Mouse (Mus musculus) erythroblast, embryonic 14.5 days (primary cell): ENCODE measurements around the gene Slc4a11. TPM values are rescaled to one million over a fixed set of nuclear protein-coding genes. Genes with fewer than 3 reads are reported as not detected.

Source experiments
- H3K27me3 ChIP-seq: 2 replicates; pipeline ENCODE4 v1.6.1; 2012; ENCODE audit warnings: inconsistent platforms; ENCODE audit not compliant: control insufficient read depth
- H3K36me3 ChIP-seq: 2 replicates; pipeline ENCODE4 v1.6.1; 2012; ENCODE audit warnings: mild to moderate bottlenecking, inconsistent platforms; ENCODE audit not compliant: control insufficient read depth
- H3K4me1 ChIP-seq: 2 replicates; pipeline ENCODE4 v1.6.1; 2012; ENCODE audit warnings: inconsistent platforms; ENCODE audit not compliant: control insufficient read depth
- H3K4me3 ChIP-seq: replicated peaks from 2 replicates; pipeline ENCODE3; 2012; ENCODE audit warnings: moderate library complexity, mild to moderate bottlenecking, inconsistent platforms
- H3K9me3 ChIP-seq: 2 replicates; pipeline ENCODE4 v1.6.1; 2012; ENCODE audit warnings: low read length, inconsistent platforms, mixed read lengths; ENCODE audit not compliant: control insufficient read depth
- GATA1 ChIP-seq: IDR thresholded peaks from 2 replicates; pipeline ENCODE4 v1.6.1; 2012; ENCODE audit warnings: low read length, inconsistent platforms, mixed read lengths
- TAL1 ChIP-seq: IDR thresholded peaks from 3 replicates; pipeline ENCODE4 v1.6.1; 2012; ENCODE audit warnings: low read length, inconsistent platforms, mixed read lengths
- polyA plus RNA-seq: library from polyadenylated mRNA; stranded (reverse); fragments of >175 nt; gene quantifications from 2 replicates; pipeline ENCODE4 v1.2.3, GENCODE M21; 2012

The Slc4a11 gene
- polyA plus RNA-seq, 1 experiment: not detected

DNA sequence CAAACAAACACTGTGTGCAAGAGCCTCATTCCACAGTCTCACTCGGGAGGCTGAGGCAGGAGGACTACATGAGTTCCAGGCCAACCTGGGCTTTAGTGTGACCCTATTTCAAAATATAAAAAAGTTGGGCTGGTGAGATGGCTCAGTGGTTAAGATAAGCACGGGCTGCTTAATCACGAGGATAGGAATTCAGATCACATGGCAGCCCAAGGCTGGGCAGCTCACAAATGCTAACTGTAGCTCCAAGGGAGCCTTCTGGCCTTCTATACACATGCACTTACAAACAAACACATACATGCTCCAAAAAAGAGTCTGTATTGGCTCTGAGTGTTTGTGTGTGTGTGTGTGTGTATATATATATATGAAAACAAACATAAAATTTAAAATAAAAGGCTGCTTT is 3.8 kb downstream of the Slc4a11 start:
- no peak overlapping the region for H3K4me3 ChIP-seq
- TF ChIP-seq TAL1 (no peak), GATA1 (no peak)
- no peaks in the 10 kb centered on the region; the same call in 1 of the 2 replicates for H3K9me3 ChIP-seq
- H3K36me3 ChIP-seq: no peaks in the 10 kb centered on the region
- peaks cover 17% of the 10 kb centered on the region for H3K4me1 ChIP-seq
- H3K27me3 ChIP-seq: peaks cover 40% of the 10 kb centered on the region

GRCm38 (mm10) chr2:130689011-130689410 is 8.3 kb downstream of the Slc4a11 start:
- Histone ChIP-seq H3K27me3 (no peaks in the 10 kb centered on the region), H3K4me1 (peaks cover 5% of the 10 kb centered on the region), H3K9me3 (no peaks in the 10 kb centered on the region), H3K36me3 (peaks cover 12% of the 10 kb centered on the region), H3K4me3 (no peak overlapping the region)
- TF ChIP-seq GATA1 (no peak), TAL1 (no peak)

DNA sequence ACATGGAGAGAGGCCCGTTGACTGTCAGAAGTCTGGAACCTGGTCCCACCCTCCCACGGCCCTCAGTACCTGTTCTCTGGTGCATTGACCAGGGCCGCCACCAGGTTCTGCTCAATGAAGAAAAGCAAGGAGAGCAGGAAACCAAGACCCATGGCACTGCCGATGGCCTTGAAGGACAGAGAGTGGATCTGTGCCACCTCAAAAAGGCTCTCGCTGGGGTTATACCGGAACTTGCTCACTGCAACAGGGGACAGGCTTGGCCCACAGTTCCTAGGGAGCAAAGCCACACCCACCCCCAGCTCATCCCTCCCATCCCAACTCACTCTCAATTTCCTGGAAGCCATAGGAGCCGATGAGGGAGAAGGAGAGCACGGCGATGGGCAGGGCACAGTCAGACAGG is 11.9 kb downstream of the Slc4a11 start:
- no peak for TF ChIP-seq TAL1
- no peak for TF ChIP-seq GATA1
- no peaks in the 10 kb centered on the region for H3K9me3 ChIP-seq
- H3K27me3 ChIP-seq: no peaks in the 10 kb centered on the region
- H3K4me1 ChIP-seq: peaks cover under 1% of the 10 kb centered on the region; the same call in 1 of the 2 replicates
- peaks cover 48% of the 10 kb centered on the region for H3K36me3 ChIP-seq
- no peak overlapping the region for H3K4me3 ChIP-seq

GRCm38 (mm10) chr2:130681531-130681930 is 15.8 kb downstream of the Slc4a11 start:
- Histone ChIP-seq H3K27me3 (no peaks in the 10 kb centered on the region), H3K4me3 (no peak overlapping the region), H3K4me1 (no peaks in the 10 kb centered on the region), H3K36me3 (peaks cover 87% of the 10 kb centered on the region), H3K9me3 (no peaks in the 10 kb centered on the region)
- TF ChIP-seq TAL1: no peak

DNA sequence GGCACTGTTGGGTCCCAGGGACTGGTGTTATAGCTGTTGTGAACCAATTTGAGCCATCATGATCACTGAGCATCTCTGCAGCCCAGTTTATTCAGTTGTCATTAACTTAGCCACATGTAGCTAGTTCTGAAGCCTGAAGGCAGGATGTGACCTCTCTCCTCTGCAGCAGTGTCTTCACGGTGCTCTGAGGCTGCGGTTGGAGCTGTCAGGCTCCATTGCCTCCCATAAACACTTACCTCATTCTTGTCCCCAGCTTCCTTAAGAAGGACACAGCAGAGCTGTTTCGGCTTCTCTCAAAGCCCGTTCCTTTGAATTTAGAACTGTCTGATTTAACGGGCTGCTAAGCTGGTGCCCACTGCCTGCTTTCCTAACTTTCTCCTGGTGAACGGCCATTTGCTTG is 17.4 kb downstream of the Slc4a11 start:
- no peaks in the 10 kb centered on the region for H3K4me1 ChIP-seq
- TF ChIP-seq GATA1 (no peak), TAL1 (no peak)
- no peaks in the 10 kb centered on the region for H3K9me3 ChIP-seq
- H3K36me3 ChIP-seq: peaks cover 100% of the 10 kb centered on the region
- no peaks in the 10 kb centered on the region for H3K27me3 ChIP-seq
- no peak overlapping the region for H3K4me3 ChIP-seq

- no peaks in the 10 kb centered on the region for H3K27me3 ChIP-seq
- peaks cover 99% of the 10 kb centered on the region for H3K36me3 ChIP-seq
- no peak overlapping the region for H3K4me3 ChIP-seq
- TF ChIP-seq TAL1 (no peak), GATA1 (no peak)
- H3K9me3 ChIP-seq: no peaks in the 10 kb centered on the region
- no peaks in the 10 kb centered on the region for H3K4me1 ChIP-seq
These were observed 18.2 kb downstream of the Slc4a11 start for GRCm38 (mm10) chr2:130679154-130679553.

DNA sequence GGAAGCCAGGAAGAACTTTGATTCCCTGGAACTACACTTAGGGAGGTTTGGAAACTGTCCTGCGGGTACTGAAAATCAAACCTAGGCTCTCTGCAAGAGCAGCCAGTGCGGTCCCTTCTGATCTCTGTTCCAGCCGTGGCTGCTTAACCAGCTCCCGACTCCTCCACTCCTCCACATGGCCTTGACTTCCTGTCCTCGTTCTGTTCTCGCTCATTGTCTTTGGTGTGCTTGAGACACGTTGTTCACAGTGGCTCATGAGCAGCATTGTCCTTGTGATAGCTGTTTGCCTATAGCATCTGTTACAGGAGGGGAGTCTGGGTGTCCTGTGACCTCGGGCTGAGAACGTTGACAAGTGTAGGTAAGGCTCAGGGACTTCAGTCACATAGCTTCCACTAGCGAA is 20.1 kb downstream of the Slc4a11 start:
- TF ChIP-seq GATA1 (no peak), TAL1 (no peak)
- Histone ChIP-seq H3K27me3 (no peaks in the 10 kb centered on the region), H3K9me3 (no peaks in the 10 kb centered on the region), H3K4me1 (no peaks in the 10 kb centered on the region), H3K4me3 (no peak overlapping the region), H3K36me3 (peaks cover 98% of the 10 kb centered on the region)

GRCm38 (mm10) chr2:130667559-130667958 is 29.8 kb downstream of the Slc4a11 start, which contains the start of gene Itpa:
Gene Itpa (plus strand): TSS chr2:130667610.
- peaks cover 41% of the 10 kb centered on the region for H3K36me3 ChIP-seq

DNA sequence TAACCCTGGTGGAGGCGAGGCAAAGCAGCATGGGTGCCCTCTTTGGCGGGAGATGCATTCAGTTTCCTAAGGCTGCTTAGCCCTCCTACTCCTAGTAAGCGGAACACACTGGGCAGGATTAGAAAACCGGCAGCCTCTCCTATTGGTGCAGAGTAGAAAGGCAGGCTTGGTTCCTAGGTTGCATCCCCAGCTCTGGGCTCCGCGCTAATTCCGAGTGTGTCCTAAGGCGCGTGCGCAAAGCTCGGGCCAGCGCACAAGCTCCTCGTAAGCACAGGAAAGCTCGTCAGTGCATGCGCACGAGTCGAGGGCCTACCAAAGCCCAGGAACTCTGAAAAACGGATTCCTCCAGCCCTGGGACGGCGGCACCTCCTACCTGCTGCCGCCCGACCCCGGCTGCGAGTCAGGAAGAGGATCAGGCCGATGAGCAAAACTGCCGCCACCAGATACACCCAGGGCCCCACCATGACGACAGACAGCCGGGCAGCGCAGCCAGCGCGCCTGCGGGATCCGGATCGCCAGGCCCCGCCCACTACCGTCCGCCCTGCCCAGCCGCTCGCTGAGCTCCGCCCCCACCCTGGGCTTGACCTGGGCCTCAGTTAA is 33.1 kb downstream of the Slc4a11 start, which contains the start of gene Ddrgk1:
Gene Ddrgk1 (minus strand): TSS at position 558 of the 600 bp plus-strand sequence.
- H3K9me3 ChIP-seq: no peaks in the 10 kb centered on the region
- peaks cover 43% of the 10 kb centered on the region for H3K36me3 ChIP-seq
- TF ChIP-seq TAL1 (no peak), GATA1 (no peak)
- H3K4me1 ChIP-seq: peaks cover 63% of the 10 kb centered on the region
- H3K4me3 ChIP-seq: peak within 1 kb of the TSS; percentile 81
- no peaks in the 10 kb centered on the region for H3K27me3 ChIP-seq

More at GRCm38 (mm10) chr2:130667559-130667958, 29.8 kb downstream of the Slc4a11 start, which contains the start of gene Itpa:
- H3K9me3 ChIP-seq: no peaks in the 10 kb centered on the region
- H3K4me1 ChIP-seq: peaks cover 69% of the 10 kb centered on the region
- TF ChIP-seq GATA1: 0 out of 2 replicates have a peak, but pooled peaks have one; percentile 29
- TF ChIP-seq TAL1: no peak
- H3K4me3 ChIP-seq: peak within 1 kb of the TSS; percentile 72
- H3K27me3 ChIP-seq: no peaks in the 10 kb centered on the region
